Mouse (Mus musculus): ENCODE results near the gene Prickle1.

The Prickle1 gene

GRCm38 (mm10) chr15:93594296-93594887, 1.3 kb downstream of the Prickle1 start:
- DNase-seq = no peak

- DNase-seq = no peak
Measured at GRCm38 (mm10) chr15:93592596-93592995, 3.1 kb downstream of the Prickle1 start.

GRCm38 (mm10) chr15:93591831-93592321, 3.8 kb downstream of the Prickle1 start:
- peak; percentile 50 for DNase-seq

GRCm38 (mm10) chr15:93591371-93591770, 4.3 kb downstream of the Prickle1 start:
- DNase-seq = no peak

GRCm38 (mm10) chr15:93588401-93588800, 7.3 kb downstream of the Prickle1 start:
- no peak for DNase-seq

- no peak for DNase-seq
Measured at GRCm38 (mm10) chr15:93587660-93588059, 8.0 kb downstream of the Prickle1 start.

- DNase-seq = no peak
Measured at GRCm38 (mm10) chr15:93583051-93583450, 12.6 kb downstream of the Prickle1 start.

GRCm38 (mm10) chr15:93581736-93582135, 14.0 kb downstream of the Prickle1 start:
- DNase-seq = no peak

GRCm38 (mm10) chr15:93579899-93580298, 15.8 kb downstream of the Prickle1 start:
- no peak for DNase-seq

GRCm38 (mm10) chr15:93579100-93579499, 16.6 kb downstream of the Prickle1 start:
- no peak for DNase-seq

- no peak for DNase-seq
Measured at GRCm38 (mm10) chr15:93576361-93576760, 19.3 kb downstream of the Prickle1 start.

- no peak for DNase-seq
Measured at GRCm38 (mm10) chr15:93575884-93576283, 19.8 kb downstream of the Prickle1 start.

GRCm38 (mm10) chr15:93572889-93573288, 22.8 kb downstream of the Prickle1 start:
- DNase-seq = no peak

GRCm38 (mm10) chr15:93570881-93571495, 24.7 kb downstream of the Prickle1 start:
- no peak for DNase-seq

GRCm38 (mm10) chr15:93568911-93569310, 26.8 kb downstream of the Prickle1 start:
- no peak for DNase-seq

GRCm38 (mm10) chr15:93567546-93568307, 28.0 kb downstream of the Prickle1 start:
- no peak for DNase-seq

GRCm38 (mm10) chr15:93563491-93563890, 32.2 kb downstream of the Prickle1 start:
- DNase-seq = no peak

GRCm38 (mm10) chr15:93561540-93561939, 34.2 kb downstream of the Prickle1 start:
- no peak for DNase-seq

- DNase-seq = no peak
Measured at GRCm38 (mm10) chr15:93558421-93558820, 37.3 kb downstream of the Prickle1 start.

- no peak for DNase-seq
Measured at GRCm38 (mm10) chr15:93555719-93556118, 40.0 kb downstream of the Prickle1 start.

- no peak for DNase-seq
Measured at GRCm38 (mm10) chr15:93554203-93554851, 41.4 kb downstream of the Prickle1 start.

- no peak for DNase-seq
Measured at GRCm38 (mm10) chr15:93552169-93552568, 43.5 kb downstream of the Prickle1 start.

- DNase-seq = no peak
Measured at GRCm38 (mm10) chr15:93548297-93548696, 47.4 kb downstream of the Prickle1 start.

Measured in right cerebral cortex, postnatal 25 days (tissue).